Mouse (Mus musculus) brain, adult 2 months (tissue): ENCODE measurements around the gene Gcdh.

ENCODE experiments used
- DNase-seq: peaks from one replicate; pipeline ENCODE4 v3.0.0; 2011; ENCODE audit warnings: low read depth, low spot score

Gcdh gene

GRCm38 (mm10) chr8:84893709-84894134 is at the start of gene Gcdh:
Gene Gcdh (minus strand): TSS chr8:84893921.
- DNase-seq: peak; percentile 99

- DNase-seq: no peak
Observed at GRCm38 (mm10) chr8:84937620-84938485, 44.1 kb upstream of the Gcdh start.

GRCm38 (mm10) chr8:84936962-84937546 is 43.3 kb upstream of the Gcdh start, which contains the start of gene Mast1:
Gene Mast1 (minus strand): TSS chr8:84937359.
- peak; percentile 94 for DNase-seq

DNA sequence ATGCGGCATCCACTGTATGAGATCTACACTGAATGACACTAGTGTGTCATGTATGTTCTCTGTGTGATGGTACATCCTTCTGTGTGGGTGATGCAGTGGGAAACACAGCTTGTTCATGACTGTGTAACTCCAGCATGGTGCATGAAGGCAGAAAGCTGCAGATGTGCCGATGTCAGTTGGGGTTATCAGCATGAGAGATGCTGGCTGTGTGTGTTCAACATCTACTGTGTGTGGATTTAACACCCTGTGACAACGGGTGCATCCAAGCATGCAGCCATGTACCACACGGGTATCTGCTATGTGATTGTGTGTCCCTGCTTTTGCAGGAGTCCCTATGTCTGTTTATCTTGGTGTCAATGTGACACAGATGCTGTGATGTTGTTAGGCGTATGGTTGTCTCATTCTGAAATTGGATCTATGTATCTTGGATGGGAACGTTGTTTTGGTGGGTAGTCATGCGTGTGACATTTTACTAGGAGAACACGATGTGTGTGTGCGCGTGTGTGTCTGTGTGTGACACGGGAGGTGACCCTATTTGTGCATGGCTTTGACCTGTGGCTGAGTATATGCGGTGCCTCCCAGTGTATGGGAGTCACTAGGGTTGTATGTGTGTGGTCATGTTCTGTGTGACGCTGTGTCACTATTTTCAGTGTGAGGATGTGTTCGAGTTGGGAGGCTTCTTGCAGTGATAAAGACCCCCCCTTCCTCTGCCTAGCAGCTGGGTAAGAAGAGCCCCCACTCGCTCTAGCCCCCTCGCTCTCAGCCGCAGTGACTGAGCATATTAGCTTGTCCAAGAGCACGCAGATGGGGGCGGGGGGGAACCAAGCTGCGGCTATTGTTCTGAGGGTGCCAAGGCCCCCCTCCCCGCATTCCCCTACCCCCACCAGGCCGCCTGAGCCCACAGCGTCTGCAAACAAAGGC is 42.6 kb upstream of the Gcdh start:
- DNase-seq: peak; percentile 52

- peak; percentile 49 for DNase-seq
Observed at GRCm38 (mm10) chr8:84935489-84935888, 41.8 kb upstream of the Gcdh start.

DNA sequence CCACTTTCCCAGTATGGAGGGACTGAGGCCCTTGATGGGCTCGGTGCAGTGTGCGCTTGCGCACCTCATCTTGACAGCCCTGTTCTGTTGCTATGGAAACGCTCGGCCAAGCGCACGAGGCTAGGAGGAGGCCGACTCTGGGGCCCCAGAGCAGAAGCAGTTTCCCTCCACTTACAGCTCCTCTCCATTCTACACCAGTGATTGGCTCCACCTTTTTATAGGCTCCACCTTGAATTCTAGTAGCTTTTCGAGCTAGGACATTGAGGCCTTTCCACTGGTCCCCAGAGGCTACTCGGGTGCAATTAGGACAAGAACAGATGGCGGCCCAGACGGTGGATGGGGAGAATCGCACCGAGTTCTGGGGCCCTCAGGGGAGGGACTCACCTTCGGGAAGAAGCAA is 41.1 kb upstream of the Gcdh start:
- peak; percentile 95 for DNase-seq

DNA sequence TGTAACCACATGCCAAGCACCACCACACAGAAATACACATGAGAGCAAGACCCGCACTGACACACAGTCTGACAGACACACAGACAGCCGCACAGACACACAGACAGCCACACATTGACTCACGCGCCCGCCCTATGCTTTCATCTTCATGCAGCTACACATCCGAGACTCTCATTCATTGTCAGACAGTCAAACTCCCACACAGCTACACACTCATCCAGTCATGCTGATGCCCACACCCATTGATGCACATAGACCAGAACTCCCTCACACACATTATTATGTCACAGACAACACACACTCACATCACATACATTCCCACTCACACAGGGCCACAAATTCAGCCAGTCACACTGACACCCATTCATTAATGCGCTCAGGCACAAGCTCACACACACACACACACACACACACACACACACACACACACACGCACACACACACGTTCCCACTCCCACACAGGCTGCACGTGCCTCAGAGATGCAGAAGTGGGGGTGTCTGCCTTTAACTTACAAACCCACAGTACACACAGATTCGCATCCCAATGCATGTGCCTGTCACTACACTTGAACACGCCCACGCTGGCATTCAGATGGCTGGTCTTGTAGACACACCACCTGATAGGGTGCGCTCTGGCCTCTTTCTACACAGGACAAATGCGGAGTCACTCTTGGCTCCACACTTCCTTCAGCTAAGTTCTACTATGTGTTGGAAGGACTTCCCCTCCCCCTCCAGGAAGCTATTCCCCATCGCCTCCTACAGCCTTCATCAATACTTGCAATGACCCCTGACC is 40.2 kb upstream of the Gcdh start:
- DNase-seq: peak; percentile 77

GRCm38 (mm10) chr8:84930582-84930981 is 36.9 kb upstream of the Gcdh start:
- no peak for DNase-seq

DNA sequence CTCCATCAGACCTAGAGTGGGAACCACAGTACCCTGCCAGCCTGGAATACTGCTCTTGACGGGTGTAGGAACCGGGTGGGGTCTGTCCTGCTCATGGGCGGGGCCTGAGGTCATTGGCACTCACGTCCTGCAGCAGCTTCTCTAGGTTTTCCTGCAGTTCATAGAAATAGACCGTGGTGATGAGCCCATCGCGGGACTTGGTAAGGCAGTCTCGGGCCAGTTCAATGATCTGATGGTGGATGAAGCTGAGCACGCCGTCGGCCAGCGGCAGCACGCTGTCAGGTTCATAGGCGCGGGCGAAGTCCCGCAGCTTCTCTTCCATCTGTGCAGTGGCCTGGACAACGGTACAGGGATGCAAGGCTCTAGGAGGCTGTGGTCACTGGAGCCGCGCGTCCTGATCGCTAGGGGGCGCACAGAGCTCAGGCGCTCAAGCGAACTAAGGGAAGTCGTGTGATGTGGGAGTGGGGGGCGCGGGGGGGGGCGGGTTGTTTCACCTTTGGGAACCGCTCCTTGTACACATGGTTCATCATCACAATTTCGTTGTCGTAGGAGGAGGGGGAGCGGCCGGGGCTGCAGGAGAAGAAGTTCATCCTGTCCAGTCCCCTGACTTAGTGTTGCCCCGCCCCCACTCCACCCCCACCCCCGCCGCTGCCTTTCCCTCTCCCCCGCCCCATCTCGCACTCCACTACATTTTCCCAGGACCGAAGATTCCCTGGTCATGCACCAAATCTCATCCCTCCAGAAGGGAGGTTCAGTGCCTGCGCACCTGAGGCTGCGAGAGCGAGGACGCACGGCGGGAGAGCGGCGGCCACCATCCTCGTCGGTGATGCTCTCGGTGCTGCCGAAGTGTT is 35.0 kb upstream of the Gcdh start:
- peak; percentile 88 for DNase-seq

DNA sequence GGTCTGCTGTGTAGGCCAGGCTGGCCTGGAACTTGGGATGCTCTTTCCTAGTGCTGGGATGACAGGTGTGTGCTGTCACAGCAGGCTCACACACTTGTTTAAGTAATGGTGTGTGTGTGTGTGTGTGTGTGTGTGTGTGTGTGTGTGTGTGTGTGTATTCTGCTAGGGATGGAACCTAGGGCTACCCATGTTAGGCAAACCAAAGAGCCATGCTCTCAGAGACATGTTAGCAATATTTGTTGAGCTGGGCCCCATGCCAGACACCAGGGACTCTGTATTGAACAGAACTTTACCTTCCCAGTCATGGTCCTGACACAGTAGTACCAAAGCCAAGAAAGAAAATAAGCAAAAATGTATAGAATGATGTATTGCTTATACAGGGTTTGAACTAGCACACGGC is 33.8 kb upstream of the Gcdh start:
- no peak for DNase-seq

DNA sequence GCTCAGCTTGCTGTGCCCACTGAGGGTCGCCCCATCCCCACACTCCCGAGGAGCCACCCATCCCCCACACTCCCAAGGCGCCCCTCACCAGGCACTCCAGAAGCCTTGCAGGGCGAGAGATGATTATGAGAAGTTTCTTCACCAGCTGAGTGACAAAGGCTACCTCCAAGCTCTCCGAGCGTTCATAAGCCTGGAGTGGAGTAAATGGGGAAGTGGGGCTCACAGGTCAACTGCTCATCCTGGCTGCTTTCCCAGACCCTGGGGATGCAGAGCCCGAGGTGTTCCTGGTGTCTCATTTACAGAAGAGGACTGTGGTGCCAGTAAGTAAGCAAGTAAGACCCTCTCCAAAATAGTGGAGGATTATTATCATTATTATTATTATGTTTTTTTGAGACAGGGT is 31.8 kb upstream of the Gcdh start:
- no peak for DNase-seq

- no peak for DNase-seq
Observed at GRCm38 (mm10) chr8:84921596-84921995, 27.9 kb upstream of the Gcdh start.

GRCm38 (mm10) chr8:84918646-84919045 is 24.9 kb upstream of the Gcdh start:
- no peak for DNase-seq

DNA sequence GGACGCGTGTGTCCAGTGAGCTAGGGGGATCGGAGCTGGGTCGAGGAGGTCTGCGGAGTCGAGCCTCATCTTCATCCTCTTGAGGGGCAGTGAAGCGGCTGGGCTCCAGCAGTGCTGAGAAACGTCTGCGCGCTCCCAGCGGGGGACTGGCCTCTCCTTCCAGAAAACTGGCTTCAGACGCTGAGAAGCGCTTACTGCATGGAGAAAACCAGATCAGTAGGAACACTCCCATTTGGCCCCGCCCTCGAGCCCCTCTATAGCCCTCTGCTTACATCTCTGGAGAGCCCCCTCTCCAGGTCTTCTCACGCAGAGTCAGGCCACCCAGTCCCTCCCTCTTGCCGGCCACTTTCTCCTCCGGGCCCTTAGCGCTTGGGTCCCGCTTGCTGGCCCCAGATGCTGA is 24.1 kb upstream of the Gcdh start:
- DNase-seq: no peak

DNA sequence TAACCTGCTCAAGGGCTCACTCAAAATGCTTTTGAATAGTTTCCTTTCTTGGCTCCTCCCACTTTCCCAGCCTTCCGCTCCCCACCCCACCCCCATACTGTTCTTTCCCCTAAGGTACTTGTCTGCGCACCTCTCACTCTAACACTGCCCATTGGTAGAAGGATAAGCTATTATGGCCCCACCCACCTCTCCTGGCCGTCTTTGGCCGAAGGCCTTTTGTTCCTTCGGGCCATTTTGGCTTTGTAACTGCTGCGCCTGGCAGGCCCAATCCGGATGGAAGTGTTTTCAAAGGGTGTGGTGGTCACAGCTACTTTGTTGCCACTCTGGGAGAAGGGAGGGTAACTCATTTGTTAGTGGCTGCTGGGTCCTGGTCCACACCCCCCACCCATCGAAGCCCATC is 21.5 kb upstream of the Gcdh start:
- DNase-seq: no peak

- DNase-seq: peak; percentile 69
Observed at GRCm38 (mm10) chr8:84913960-84914359, 20.2 kb upstream of the Gcdh start.

DNA sequence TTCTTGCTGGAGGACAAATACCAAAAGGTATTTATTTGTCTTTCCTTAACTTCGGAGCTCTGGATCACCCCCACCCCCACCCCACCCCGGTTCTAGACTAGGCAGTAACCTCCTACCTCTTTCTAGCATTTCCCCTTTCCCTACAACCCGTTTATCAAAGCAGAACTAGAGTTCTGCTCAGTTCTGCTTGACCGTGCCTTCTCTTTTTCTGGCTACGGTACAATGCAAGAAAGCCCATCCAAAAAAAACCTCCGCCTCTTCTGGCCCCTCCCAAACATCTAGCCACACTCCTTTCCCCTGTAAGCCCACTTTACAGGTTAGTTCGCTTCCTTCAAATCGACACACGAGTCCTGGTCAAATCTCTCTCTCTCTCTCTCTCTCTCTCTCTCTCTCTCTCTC is 19.8 kb upstream of the Gcdh start:
- no peak for DNase-seq

GRCm38 (mm10) chr8:84912895-84913501 is 19.3 kb upstream of the Gcdh start:
- DNase-seq: peak; percentile 94

GRCm38 (mm10) chr8:84912391-84912790 is 18.7 kb upstream of the Gcdh start:
- DNase-seq: no peak

DNA sequence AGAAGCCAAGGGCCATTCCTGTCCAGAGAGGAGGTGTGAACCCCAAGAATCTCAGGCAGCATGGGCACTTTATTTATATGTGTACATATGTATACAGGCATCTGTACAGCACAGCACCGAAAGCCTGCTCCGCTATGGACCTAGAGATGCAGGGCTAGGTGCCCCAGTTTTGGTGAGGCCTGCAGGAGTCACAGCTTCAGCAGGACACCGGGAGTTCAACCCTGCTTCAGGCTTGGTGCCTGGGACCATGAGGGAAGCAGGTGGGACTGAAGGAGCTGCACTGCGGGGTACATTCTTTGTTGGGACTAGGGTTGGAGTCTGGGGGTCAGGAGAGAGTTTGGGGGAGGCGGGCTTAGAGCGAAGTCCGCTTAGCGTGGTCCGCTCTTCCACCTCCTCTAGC is 18.1 kb upstream of the Gcdh start:
- DNase-seq: no peak
